Mouse (Mus musculus): ENCODE results near the gene Rtl10. TPM values are rescaled to one million over a fixed set of nuclear protein-coding genes. Genes with fewer than 3 reads are reported as not detected.

Gene Rtl10
- polyA plus RNA-seq, 1 experiment from 2014 or later = 2.9 TPM

GRCm38 (mm10) chr16:18484794-18485435 lies 13.8 kb upstream of the Rtl10 start:
- WGBS = 11% methylated on average over 5 of the region's 5 CpGs
- H3K9ac ChIP-seq = no peak overlapping the region
- H3K9me3 ChIP-seq = no peaks in the 10 kb centered on the region
- no peak overlapping the region for H3K27ac ChIP-seq (replicated peaks)
- H3K27me3 ChIP-seq = no peaks in the 10 kb centered on the region; the same call in 1 of the 2 replicates
- ATAC-seq (ENCODE audit: low FRiP score, low read depth) = no peak
- H3K4me2 ChIP-seq = no peak overlapping the region
- peaks cover 7% of the 10 kb centered on the region for H3K4me1 ChIP-seq (replicated peaks)
- no peak overlapping the region for H3K4me3 ChIP-seq
- no peaks in the 10 kb centered on the region for H3K36me3 ChIP-seq

- WGBS = 97% methylated on average over 2 of the region's 2 CpGs
- Histone ChIP-seq H3K4me3 (no peak overlapping the region), H3K27ac (replicated peaks) (no peak overlapping the region), H3K4me1 (replicated peaks) (peaks cover 7% of the 10 kb centered on the region), H3K36me3 (no peaks in the 10 kb centered on the region), H3K4me2 (no peak overlapping the region), H3K9me3 (no peaks in the 10 kb centered on the region), H3K27me3 (0 out of 2 replicates have a peak, but pooled peaks cover 2% of the 10 kb centered on the region), H3K9ac (no peak overlapping the region)
- no peak for ATAC-seq (ENCODE audit: low FRiP score, low read depth)
Measured at GRCm38 (mm10) chr16:18486126-18486525, 12.6 kb upstream of the Rtl10 start.

GRCm38 (mm10) chr16:18490281-18490680 lies 8.4 kb upstream of the Rtl10 start:
- no peaks in the 10 kb centered on the region for H3K36me3 ChIP-seq
- no peak overlapping the region for H3K9ac ChIP-seq
- ATAC-seq (ENCODE audit: low FRiP score, low read depth) = no peak
- H3K4me3 ChIP-seq = no peak overlapping the region
- H3K27me3 ChIP-seq = 0 out of 2 replicates have a peak, but pooled peaks cover 2% of the 10 kb centered on the region
- 90% methylated on average over 3 of the region's 3 CpGs for WGBS
- H3K9me3 ChIP-seq = no peaks in the 10 kb centered on the region
- no peaks in the 10 kb centered on the region for H3K4me1 ChIP-seq (replicated peaks)
- no peak overlapping the region for H3K4me2 ChIP-seq
- H3K27ac ChIP-seq (replicated peaks) = no peak overlapping the region

GRCm38 (mm10) chr16:18490894-18491293 lies 7.8 kb upstream of the Rtl10 start:
- H3K9me3 ChIP-seq = no peaks in the 10 kb centered on the region
- 64% methylated on average over 1 of the region's 1 CpGs for WGBS
- no peak for ATAC-seq (ENCODE audit: low FRiP score, low read depth)

GRCm38 (mm10) chr16:18497865-18498515 lies 711 bp upstream of the Rtl10 start:
- no peak for ATAC-seq (ENCODE audit: low FRiP score, low read depth)
- H3K9me3 ChIP-seq = no peaks in the 10 kb centered on the region

More at GRCm38 (mm10) chr16:18490894-18491293, 7.8 kb upstream of the Rtl10 start:
- H3K27me3 ChIP-seq = 0 out of 2 replicates have a peak, but pooled peaks cover 2% of the 10 kb centered on the region
- H3K36me3 ChIP-seq = no peaks in the 10 kb centered on the region
- H3K4me3 ChIP-seq = no peak overlapping the region
- H3K9ac ChIP-seq = no peak overlapping the region
- H3K4me1 ChIP-seq (replicated peaks) = no peaks in the 10 kb centered on the region
- no peak overlapping the region for H3K4me2 ChIP-seq
- no peak overlapping the region for H3K27ac ChIP-seq (replicated peaks)

GRCm38 (mm10) chr16:18498996-18499395 lies 295 bp downstream of the Rtl10 start:
- Histone ChIP-seq H3K27ac (replicated peaks) (peak overlapping the region; percentile 88), H3K27me3 (no peaks in the 10 kb centered on the region), H3K4me3 (peak overlapping the region; percentile 75), H3K4me1 (replicated peaks) (peaks cover 24% of the 10 kb centered on the region), H3K36me3 (peaks cover 14% of the 10 kb centered on the region), H3K9ac (peak overlapping the region; percentile 81), H3K9me3 (no peaks in the 10 kb centered on the region), H3K4me2 (peak overlapping the region; percentile 80)
- 1% methylated on average over 24 of the region's 24 CpGs for WGBS
- ATAC-seq (ENCODE audit: low FRiP score, low read depth) = no peak; the same call in 1 of the 2 replicates

More at GRCm38 (mm10) chr16:18497865-18498515, 711 bp upstream of the Rtl10 start:
- no peaks in the 10 kb centered on the region for H3K27me3 ChIP-seq
- peak overlapping the region; percentile 81 for H3K9ac ChIP-seq
- H3K4me2 ChIP-seq = peak overlapping the region; percentile 80
- peaks cover 24% of the 10 kb centered on the region for H3K4me1 ChIP-seq (replicated peaks)
- H3K36me3 ChIP-seq = peaks cover 13% of the 10 kb centered on the region
- WGBS = 6% methylated on average over 6 of the region's 6 CpGs
- peak overlapping the region; percentile 75 for H3K4me3 ChIP-seq
- H3K27ac ChIP-seq (replicated peaks) = peak overlapping the region; percentile 88

GRCm38 (mm10) chr16:18501531-18501930 lies 2.8 kb downstream of the Rtl10 start:
- H3K4me2 ChIP-seq = no peak overlapping the region
- H3K36me3 ChIP-seq = peaks cover 20% of the 10 kb centered on the region
- H3K9me3 ChIP-seq = no peaks in the 10 kb centered on the region
- H3K9ac ChIP-seq = no peak overlapping the region
- H3K27me3 ChIP-seq = no peaks in the 10 kb centered on the region
- no peak overlapping the region for H3K27ac ChIP-seq (replicated peaks)
- H3K4me3 ChIP-seq = no peak overlapping the region
- no peak for ATAC-seq (ENCODE audit: low FRiP score, low read depth)
- 96% methylated on average over 6 of the region's 6 CpGs for WGBS
- peaks cover 24% of the 10 kb centered on the region for H3K4me1 ChIP-seq (replicated peaks)

- ATAC-seq (ENCODE audit: low FRiP score, low read depth) = no peak
Measured at GRCm38 (mm10) chr16:18503566-18504342, 5.1 kb downstream of the Rtl10 start.

GRCm38 (mm10) chr16:18506524-18507199 lies 8.0 kb downstream of the Rtl10 start:
- H3K9ac ChIP-seq = no peak overlapping the region
- no peak overlapping the region for H3K4me3 ChIP-seq
- no peak overlapping the region for H3K4me2 ChIP-seq
- peaks cover 12% of the 10 kb centered on the region; the same call in 1 of the 2 replicates for H3K36me3 ChIP-seq
- no peak for ATAC-seq (ENCODE audit: low FRiP score, low read depth)
- no peaks in the 10 kb centered on the region for H3K4me1 ChIP-seq (replicated peaks)
- no peaks in the 10 kb centered on the region for H3K27me3 ChIP-seq
- WGBS = 91% methylated on average over 3 of the region's 3 CpGs
- H3K27ac ChIP-seq (replicated peaks) = no peak overlapping the region
- H3K9me3 ChIP-seq = no peaks in the 10 kb centered on the region

More at GRCm38 (mm10) chr16:18503566-18504342, 5.1 kb downstream of the Rtl10 start:
- Histone ChIP-seq H3K27me3 (no peaks in the 10 kb centered on the region), H3K4me3 (no peak overlapping the region), H3K36me3 (peaks cover 20% of the 10 kb centered on the region), H3K4me2 (no peak overlapping the region), H3K27ac (replicated peaks) (no peak overlapping the region), H3K9ac (no peak overlapping the region), H3K9me3 (no peaks in the 10 kb centered on the region), H3K4me1 (replicated peaks) (peaks cover 17% of the 10 kb centered on the region)
- 93% methylated on average over 14 of the region's 14 CpGs for WGBS

- WGBS = 73% methylated on average over 1 of the region's 1 CpGs
- Histone ChIP-seq H3K9ac (no peak overlapping the region), H3K27me3 (no peaks in the 10 kb centered on the region), H3K9me3 (no peaks in the 10 kb centered on the region), H3K27ac (replicated peaks) (no peak overlapping the region), H3K36me3 (0 out of 2 replicates have a peak, but pooled peaks cover 7% of the 10 kb centered on the region), H3K4me1 (replicated peaks) (no peaks in the 10 kb centered on the region), H3K4me2 (no peak overlapping the region), H3K4me3 (no peak overlapping the region)
- ATAC-seq (ENCODE audit: low FRiP score, low read depth) = no peak
Measured at GRCm38 (mm10) chr16:18507200-18507549, 8.5 kb downstream of the Rtl10 start.

- Histone ChIP-seq H3K27ac (replicated peaks) (no peak overlapping the region), H3K27me3 (no peaks in the 10 kb centered on the region), H3K36me3 (no peaks in the 10 kb centered on the region), H3K4me3 (no peak overlapping the region), H3K4me1 (replicated peaks) (no peaks in the 10 kb centered on the region), H3K4me2 (no peak overlapping the region), H3K9me3 (no peaks in the 10 kb centered on the region), H3K9ac (no peak overlapping the region)
- ATAC-seq (ENCODE audit: low FRiP score, low read depth) = no peak
- 90% methylated on average over 5 of the region's 5 CpGs for WGBS
Measured at GRCm38 (mm10) chr16:18511741-18512140, 13.0 kb downstream of the Rtl10 start.

Measured in hindbrain, embryonic 15.5 days (tissue).